Mouse (Mus musculus): ENCODE measurements around the gene Fam166b. TPM values are rescaled to one million over a fixed set of nuclear protein-coding genes. Genes with fewer than 3 reads are reported as not detected.
A peak's percentile ranks its signal among the peaks of the same experiment; 100 is the strongest.

Fam166b gene
- polyA plus RNA-seq, 1 experiment from 2014 or later, result 2.3 TPM

DNA sequence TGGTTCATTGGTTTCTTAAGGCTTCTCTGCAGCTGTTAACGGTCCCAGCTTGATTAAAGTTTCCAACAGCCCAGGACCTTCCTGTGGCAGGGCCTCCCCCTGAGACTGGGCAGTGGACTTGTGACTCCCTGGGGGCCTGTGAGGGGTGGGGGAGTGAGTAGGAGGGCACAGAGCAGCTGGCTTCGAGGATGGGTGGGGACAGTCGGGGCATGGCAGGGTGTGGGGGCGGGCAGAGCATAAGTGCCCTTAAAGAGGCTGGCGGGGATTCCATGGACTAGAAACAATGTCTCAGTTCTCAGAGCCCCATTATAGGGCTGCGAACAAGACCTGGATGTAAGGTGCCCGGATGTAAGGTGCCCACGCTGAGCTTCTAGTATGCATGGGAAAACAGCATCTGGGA is 28.2 kb upstream of the Fam166b start:
- Histone ChIP-seq H3K4me1 (ENCODE audit: control insufficient read depth, insufficient read depth, low read length) (peaks cover 7% of the 10 kb centered on the region), H3K9me3 (replicated peaks; ENCODE audit: control insufficient read depth, low read length, poor library complexity, severe bottlenecking) (no peaks in the 10 kb centered on the region), H3K9ac (ENCODE audit: low read depth, low read length) (no peak overlapping the region), H3K27ac (ENCODE audit: low read length) (no peak overlapping the region), H3K27me3 (ENCODE audit: control insufficient read depth, insufficient read depth, low read depth, low read length) (peaks cover 3% of the 10 kb centered on the region; the same call in 1 of the 2 replicates), H3K4me3 (ENCODE audit: low read depth, low read length) (no peak overlapping the region), H3K36me3 (ENCODE audit: control insufficient read depth, insufficient read depth, low read length) (no peaks in the 10 kb centered on the region), H3K4me2 (ENCODE audit: low read length) (no peak overlapping the region)
- no peak for ATAC-seq
- 20% methylated on average over 8 of the region's 8 CpGs for WGBS

DNA sequence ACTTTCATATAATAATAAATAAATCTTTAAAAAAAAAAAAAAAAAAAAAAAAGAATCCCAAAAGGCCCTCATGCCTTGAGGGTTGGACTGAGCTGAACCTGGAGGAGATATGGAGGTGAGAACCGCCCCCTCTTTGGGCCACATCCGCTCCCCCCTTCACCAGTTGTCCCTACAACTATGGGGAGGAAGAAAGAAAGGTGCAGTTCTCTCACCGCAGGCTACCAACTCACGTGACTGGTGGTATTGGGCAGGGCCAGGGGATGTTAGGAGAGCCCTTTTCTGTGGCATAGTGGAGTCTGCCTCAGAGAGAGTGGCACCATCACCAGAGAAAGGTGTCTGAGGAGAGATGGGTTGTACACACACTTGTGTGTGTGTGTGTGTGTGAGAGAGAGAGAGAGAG is 27.5 kb upstream of the Fam166b start:
- Histone ChIP-seq H3K27ac (ENCODE audit: low read length) (no peak overlapping the region), H3K4me1 (ENCODE audit: control insufficient read depth, insufficient read depth, low read length) (peaks cover 7% of the 10 kb centered on the region), H3K36me3 (ENCODE audit: control insufficient read depth, insufficient read depth, low read length) (no peaks in the 10 kb centered on the region), H3K4me3 (ENCODE audit: low read depth, low read length) (no peak overlapping the region), H3K27me3 (ENCODE audit: control insufficient read depth, insufficient read depth, low read depth, low read length) (peaks cover 3% of the 10 kb centered on the region; the same call in 1 of the 2 replicates), H3K4me2 (ENCODE audit: low read length) (no peak overlapping the region), H3K9me3 (replicated peaks; ENCODE audit: control insufficient read depth, low read length, poor library complexity, severe bottlenecking) (no peaks in the 10 kb centered on the region), H3K9ac (ENCODE audit: low read depth, low read length) (no peak overlapping the region)
- no peak for ATAC-seq
- 30% methylated on average over 4 of the region's 4 CpGs for WGBS

DNA sequence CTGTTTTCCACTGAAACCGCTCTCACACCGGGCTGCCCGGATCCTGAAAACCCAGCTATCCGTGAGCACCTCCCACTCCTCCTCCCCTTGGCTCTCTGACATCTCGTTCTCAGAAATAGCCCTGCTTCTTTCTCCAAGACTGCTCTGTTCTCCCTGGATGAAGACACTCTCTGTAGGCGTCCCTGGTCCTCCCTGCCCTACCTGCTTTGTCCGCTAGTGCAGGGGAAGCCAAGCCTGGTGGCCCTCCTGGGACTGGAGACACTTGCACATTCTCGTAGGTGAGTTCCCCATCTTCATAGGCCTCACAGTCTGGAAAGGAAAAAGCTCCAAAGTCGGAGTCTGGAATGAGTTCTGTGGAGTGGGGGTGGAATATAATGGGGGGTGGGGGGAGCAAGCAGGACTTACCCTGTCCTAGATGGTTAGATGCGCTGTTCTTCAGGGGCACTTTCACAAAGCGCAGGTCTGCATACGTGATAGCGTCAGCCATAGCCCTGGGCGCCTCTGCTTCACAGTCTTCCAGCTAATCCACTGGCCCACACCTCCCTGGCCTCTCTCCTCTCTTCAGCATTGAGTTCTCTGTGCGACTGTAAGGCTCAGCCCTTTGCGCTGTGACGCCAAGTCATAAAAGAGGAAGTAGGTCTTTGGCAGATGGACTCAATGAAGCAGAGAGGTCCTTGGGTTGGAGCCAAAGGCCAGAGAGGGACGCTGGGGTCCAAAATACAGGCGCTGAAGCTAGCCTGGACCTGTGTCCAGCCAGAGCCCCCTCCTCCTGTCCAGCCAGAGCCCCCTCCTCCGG is 25.3 kb upstream of the Fam166b start, which contains the start of gene Cd72:
Cd72 (minus strand) TSS at position 588 of the 796 bp plus-strand sequence.
- H3K9me3 ChIP-seq (replicated peaks; ENCODE audit: control insufficient read depth, low read length, poor library complexity, severe bottlenecking), result no peaks in the 10 kb centered on the region
- H3K4me2 ChIP-seq (ENCODE audit: low read length), result peak within 1 kb of the TSS; percentile 42
- peaks cover 7% of the 10 kb centered on the region for H3K4me1 ChIP-seq (ENCODE audit: control insufficient read depth, insufficient read depth, low read length)
- peak within 1 kb of the TSS; percentile 46; the same call in 1 of the 2 replicates for H3K9ac ChIP-seq (ENCODE audit: low read depth, low read length)
- H3K27me3 ChIP-seq (ENCODE audit: control insufficient read depth, insufficient read depth, low read depth, low read length), result peaks cover 3% of the 10 kb centered on the region; the same call in 1 of the 2 replicates
- no peak within 1 kb of the TSS for H3K27ac ChIP-seq (ENCODE audit: low read length)
- WGBS, result 33% methylated on average over 20 of the region's 20 CpGs
- ATAC-seq, result no peak
- no peaks in the 10 kb centered on the region for H3K36me3 ChIP-seq (ENCODE audit: control insufficient read depth, insufficient read depth, low read length)
- H3K4me3 ChIP-seq (ENCODE audit: low read depth, low read length), result no peak within 1 kb of the TSS

DNA sequence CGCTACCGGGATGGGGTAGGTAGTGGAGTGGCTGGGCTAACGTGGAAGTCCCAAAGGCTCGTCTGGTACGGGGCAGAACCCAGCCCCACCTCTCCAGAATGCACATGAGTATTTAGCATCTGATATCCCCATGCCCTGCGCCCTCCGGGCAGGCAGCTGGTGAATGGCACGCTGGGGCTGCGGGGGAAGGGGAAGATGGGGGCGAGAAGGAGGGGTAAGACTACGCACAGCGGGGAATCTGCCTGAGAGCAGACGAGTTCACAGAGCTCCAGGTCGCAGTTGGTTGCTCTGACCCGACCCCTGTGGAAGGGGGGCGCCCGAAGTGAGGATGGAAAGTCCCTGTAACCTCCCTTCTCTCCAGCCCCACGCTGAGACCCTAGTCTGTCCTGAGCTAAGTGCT is 24.5 kb upstream of the Fam166b start:
- H3K4me3 ChIP-seq (ENCODE audit: low read depth, low read length), result no peak overlapping the region
- ATAC-seq, result no peak
- H3K27ac ChIP-seq (ENCODE audit: low read length), result no peak overlapping the region
- peaks cover 7% of the 10 kb centered on the region for H3K4me1 ChIP-seq (ENCODE audit: control insufficient read depth, insufficient read depth, low read length)
- WGBS, result 0% methylated on average over 15 of the region's 18 CpGs
- no peaks in the 10 kb centered on the region for H3K9me3 ChIP-seq (replicated peaks; ENCODE audit: control insufficient read depth, low read length, poor library complexity, severe bottlenecking)
- 0 out of 2 replicates have a peak, but pooled peaks cover 2% of the 10 kb centered on the region for H3K36me3 ChIP-seq (ENCODE audit: control insufficient read depth, insufficient read depth, low read length)
- peaks cover 3% of the 10 kb centered on the region; the same call in 1 of the 2 replicates for H3K27me3 ChIP-seq (ENCODE audit: control insufficient read depth, insufficient read depth, low read depth, low read length)
- peak overlapping the region; percentile 46; the same call in 1 of the 2 replicates for H3K9ac ChIP-seq (ENCODE audit: low read depth, low read length)
- peak overlapping the region; percentile 42 for H3K4me2 ChIP-seq (ENCODE audit: low read length)

DNA sequence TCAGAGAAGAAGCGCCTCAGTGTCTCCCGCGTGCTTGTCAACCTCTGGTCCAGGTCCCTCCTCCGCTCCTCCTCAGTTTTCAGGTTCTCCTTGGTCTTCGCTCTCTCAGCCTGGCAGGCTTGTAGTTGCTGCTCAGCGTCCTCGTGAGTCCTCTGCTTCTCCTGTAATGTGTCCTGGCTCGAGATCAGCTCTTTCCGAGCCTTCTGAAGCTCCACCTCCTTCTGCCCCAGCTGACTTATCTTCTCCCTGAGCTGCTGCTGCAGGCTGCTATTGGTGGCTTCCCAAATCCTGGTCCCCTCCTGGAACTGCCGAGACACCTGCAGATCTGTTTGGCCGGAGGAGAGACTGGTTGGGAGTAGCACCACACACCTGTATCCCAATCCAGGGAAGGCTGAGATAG is 23.4 kb upstream of the Fam166b start:
- Histone ChIP-seq H3K9me3 (replicated peaks; ENCODE audit: control insufficient read depth, low read length, poor library complexity, severe bottlenecking) (no peaks in the 10 kb centered on the region), H3K27me3 (ENCODE audit: control insufficient read depth, insufficient read depth, low read depth, low read length) (peaks cover 3% of the 10 kb centered on the region; the same call in 1 of the 2 replicates), H3K27ac (ENCODE audit: low read length) (no peak overlapping the region), H3K4me2 (ENCODE audit: low read length) (no peak overlapping the region), H3K9ac (ENCODE audit: low read depth, low read length) (no peak overlapping the region), H3K36me3 (ENCODE audit: control insufficient read depth, insufficient read depth, low read length) (peaks cover 12% of the 10 kb centered on the region), H3K4me1 (ENCODE audit: control insufficient read depth, insufficient read depth, low read length) (peaks cover 7% of the 10 kb centered on the region), H3K4me3 (ENCODE audit: low read depth, low read length) (no peak overlapping the region)
- no peak for ATAC-seq
- WGBS, result 67% methylated on average over 11 of the region's 11 CpGs

DNA sequence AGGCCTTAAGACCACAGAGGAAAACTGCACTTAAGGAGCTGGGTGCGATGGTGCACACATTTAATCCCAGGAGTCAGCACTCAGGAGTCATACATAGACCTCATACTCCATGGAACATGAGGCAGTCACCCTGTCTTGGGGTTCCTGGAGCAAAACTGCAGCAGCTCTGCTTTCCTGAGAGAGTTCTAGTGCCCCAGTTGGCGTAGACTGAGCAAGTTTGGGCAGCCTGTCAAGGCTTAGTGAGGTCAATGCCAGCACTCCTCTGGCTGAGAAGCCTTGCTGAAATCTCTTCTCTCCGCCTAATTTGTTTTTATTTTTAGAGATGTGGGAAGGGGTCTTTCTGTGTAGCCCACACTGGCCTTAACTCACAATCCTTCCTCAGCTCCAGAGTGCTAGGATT is 19.6 kb upstream of the Fam166b start:
- ATAC-seq, result no peak
- Histone ChIP-seq H3K9ac (ENCODE audit: low read depth, low read length) (no peak overlapping the region), H3K4me1 (ENCODE audit: control insufficient read depth, insufficient read depth, low read length) (peaks cover 15% of the 10 kb centered on the region), H3K36me3 (ENCODE audit: control insufficient read depth, insufficient read depth, low read length) (peaks cover 34% of the 10 kb centered on the region), H3K27ac (ENCODE audit: low read length) (no peak overlapping the region), H3K4me2 (ENCODE audit: low read length) (no peak overlapping the region), H3K4me3 (ENCODE audit: low read depth, low read length) (no peak overlapping the region), H3K9me3 (replicated peaks; ENCODE audit: control insufficient read depth, low read length, poor library complexity, severe bottlenecking) (no peaks in the 10 kb centered on the region), H3K27me3 (ENCODE audit: control insufficient read depth, insufficient read depth, low read depth, low read length) (peaks cover 3% of the 10 kb centered on the region; the same call in 1 of the 2 replicates)
- 85% methylated on average over 3 of the region's 3 CpGs for WGBS

DNA sequence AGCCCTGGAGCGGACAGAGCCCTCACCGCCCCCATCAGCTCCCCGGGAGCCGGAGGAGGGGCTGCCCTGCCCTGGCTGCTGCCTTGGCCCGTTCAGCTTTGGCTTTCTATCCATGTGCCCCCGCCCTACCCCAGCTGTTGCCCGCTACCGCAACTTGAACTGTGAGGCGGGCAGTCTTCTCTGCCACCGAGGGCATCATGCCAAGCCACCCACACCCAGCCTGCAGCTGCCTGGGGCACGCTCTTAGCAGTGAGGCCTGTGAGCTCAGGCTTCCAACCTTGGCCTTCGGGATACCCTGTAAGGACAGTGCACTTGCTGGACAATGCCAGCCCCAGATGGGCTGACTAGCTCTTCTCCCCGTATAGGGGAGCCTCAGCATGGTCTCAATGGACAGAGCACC is 18.3 kb upstream of the Fam166b start:
- no peak for ATAC-seq
- WGBS, result 91% methylated on average over 13 of the region's 13 CpGs

DNA sequence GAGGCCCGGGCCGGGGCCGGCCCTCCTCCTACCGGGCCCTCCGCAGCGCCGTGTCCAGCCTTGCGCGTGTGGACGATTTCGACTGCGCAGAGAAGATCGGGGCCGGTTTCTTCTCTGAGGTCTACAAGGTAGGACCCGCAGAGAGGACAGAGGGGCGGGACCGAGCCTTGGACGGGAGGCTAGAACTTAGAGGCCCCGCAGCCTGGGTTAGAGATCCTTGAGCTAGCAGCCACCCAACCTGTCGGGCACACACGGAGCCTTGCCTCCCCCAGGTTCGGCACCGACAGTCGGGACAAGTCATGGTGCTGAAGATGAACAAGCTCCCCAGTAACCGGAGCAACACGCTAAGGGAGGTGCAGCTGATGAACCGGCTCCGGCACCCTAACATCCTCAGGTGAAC is 14.6 kb upstream of the Fam166b start:
- peak overlapping the region; percentile 97 for H3K4me3 ChIP-seq (ENCODE audit: low read depth, low read length)
- H3K36me3 ChIP-seq (ENCODE audit: control insufficient read depth, insufficient read depth, low read length), result peaks cover 33% of the 10 kb centered on the region
- under 1% methylated on average over 28 of the region's 28 CpGs for WGBS
- peak overlapping the region; percentile 100 for H3K9ac ChIP-seq (ENCODE audit: low read depth, low read length)
- no peaks in the 10 kb centered on the region for H3K27me3 ChIP-seq (ENCODE audit: control insufficient read depth, insufficient read depth, low read depth, low read length)
- no peak for ATAC-seq
- H3K4me1 ChIP-seq (ENCODE audit: control insufficient read depth, insufficient read depth, low read length), result peaks cover 13% of the 10 kb centered on the region
- H3K4me2 ChIP-seq (ENCODE audit: low read length), result peak overlapping the region; percentile 76
- no peaks in the 10 kb centered on the region for H3K9me3 ChIP-seq (replicated peaks; ENCODE audit: control insufficient read depth, low read length, poor library complexity, severe bottlenecking)
- H3K27ac ChIP-seq (ENCODE audit: low read length), result peak overlapping the region; percentile 90

More for the DNA sequence above, 18.3 kb upstream of the Fam166b start:
- H3K36me3 ChIP-seq (ENCODE audit: control insufficient read depth, insufficient read depth, low read length), result peaks cover 34% of the 10 kb centered on the region
- H3K9me3 ChIP-seq (replicated peaks; ENCODE audit: control insufficient read depth, low read length, poor library complexity, severe bottlenecking), result no peaks in the 10 kb centered on the region
- H3K4me1 ChIP-seq (ENCODE audit: control insufficient read depth, insufficient read depth, low read length), result peaks cover 13% of the 10 kb centered on the region
- no peak overlapping the region for H3K9ac ChIP-seq (ENCODE audit: low read depth, low read length)
- no peak overlapping the region for H3K4me3 ChIP-seq (ENCODE audit: low read depth, low read length)
- H3K27ac ChIP-seq (ENCODE audit: low read length), result no peak overlapping the region
- H3K4me2 ChIP-seq (ENCODE audit: low read length), result no peak overlapping the region
- no peaks in the 10 kb centered on the region for H3K27me3 ChIP-seq (ENCODE audit: control insufficient read depth, insufficient read depth, low read depth, low read length)

Data from midbrain, embryonic 16.5 days (tissue).